Mouse (Mus musculus) liver, embryonic 13.5 days (tissue): ENCODE results near the gene St3gal4. TPM values are rescaled to one million over a fixed set of nuclear protein-coding genes. Genes with fewer than 3 reads are reported as not detected.
"Not testable (repeated sequence)": the region's sequence is repeated elsewhere in the genome, so short reads cannot be mapped to it uniquely, and the experiment has no call there.

Source experiments
- ATAC-seq: fragments of 200-750 bp; cut with Nextera tagmentation; 2 replicates; pipeline ENCODE4 v1.8.0; 2017; ENCODE audit warnings: low read depth, mild to moderate bottlenecking, moderate number of reproducible peaks, moderate library complexity
- DNase-seq: peaks from one replicate; pipeline ENCODE4 v3.0.0; 2022
- H3K27ac ChIP-seq: fragments of 300-500 bp; sonication (generic); 2 replicates; pipeline ENCODE4 v1.5.1; 2015; ENCODE audit warnings: moderate library complexity, mild to moderate bottlenecking, inconsistent platforms
- H3K27me3 ChIP-seq: fragments of 300-500 bp; sonication (generic); 2 replicates; pipeline ENCODE4 v1.6.1; 2015; ENCODE audit warnings: mild to moderate bottlenecking, inconsistent platforms
- H3K36me3 ChIP-seq: fragments of 300-500 bp; sonication (generic); 2 replicates; pipeline ENCODE4 v1.6.1; 2015; ENCODE audit warnings: mild to moderate bottlenecking, inconsistent platforms
- H3K4me1 ChIP-seq: fragments of 300-500 bp; sonication (generic); replicated peaks from 2 replicates; pipeline ENCODE4 v1.6.1; 2015; ENCODE audit warnings: inconsistent platforms
- H3K4me2 ChIP-seq: fragments of 300-500 bp; sonication (generic); 2 replicates; pipeline ENCODE4 v1.6.1; 2015; ENCODE audit warnings: inconsistent platforms, mild to moderate bottlenecking, moderate library complexity
- H3K4me3 ChIP-seq: fragments of 300-500 bp; sonication (generic); replicated peaks from 2 replicates; pipeline ENCODE4 v1.5.1; 2015; ENCODE audit warnings: mild to moderate bottlenecking, inconsistent platforms
- H3K9ac ChIP-seq: fragments of 300-500 bp; sonication (generic); 2 replicates; pipeline ENCODE4 v1.6.1; 2015; ENCODE audit warnings: mild to moderate bottlenecking, inconsistent platforms
- H3K9me3 ChIP-seq: fragments of 300-500 bp; sonication (generic); replicated peaks from 2 replicates; pipeline ENCODE4 v1.6.1; 2016; ENCODE audit warnings: inconsistent platforms
- WGBS: fragments of 180-500 bp; shearing (Covaris S2); methylation state at CpG from one replicate; pipeline ENCODE4 v1.1.7; 2015; ENCODE audit not compliant: insufficient replicate concordance; 5-methylcytosine and 5-hydroxymethylcytosine counted together
- polyA plus RNA-seq: library from polyadenylated mRNA; unstranded; fragments of >200 nt; fragmentation: Nextera tagmentation; extraction: Ambion mirVana; gene quantifications from 2 replicates; pipeline ENCODE4 v1.2.1, GENCODE M21; 2015

Gene St3gal4
- polyA plus RNA-seq, 1 experiment from 2014 or later, result 24.1 TPM

DNA sequence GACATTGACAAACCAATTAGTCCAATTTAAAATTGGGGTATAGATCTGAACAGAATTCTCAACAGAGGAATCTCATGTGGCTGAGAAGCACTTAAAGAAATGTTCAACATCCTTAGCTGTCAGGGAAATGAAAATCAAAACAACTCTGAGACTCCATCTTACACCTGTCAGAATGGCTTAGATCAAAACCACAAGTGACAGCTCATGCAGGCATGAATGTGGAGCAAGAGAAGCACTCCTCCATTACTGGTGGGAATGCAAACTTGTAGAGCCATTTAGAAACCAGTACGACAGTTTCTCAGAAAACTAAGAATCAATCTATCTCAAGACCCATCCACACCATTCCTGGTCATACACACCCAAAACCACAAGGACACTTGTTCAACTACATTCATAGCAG lies 33.9 kb upstream of the St3gal4 start:
- 54% methylated on average over 1 of the region's 1 CpGs for WGBS
- H3K4me2 ChIP-seq, result no peak overlapping the region
- H3K27ac ChIP-seq, result no peak overlapping the region
- H3K9me3 ChIP-seq, result no peaks in the 10 kb centered on the region
- no peak overlapping the region for H3K9ac ChIP-seq
- H3K36me3 ChIP-seq, result peaks cover 12% of the 10 kb centered on the region; the same call in 1 of the 2 replicates
- no peak overlapping the region for H3K4me3 ChIP-seq
- H3K4me1 ChIP-seq, result 0 out of 2 replicates have a peak, but pooled peaks cover 2% of the 10 kb centered on the region
- no peaks in the 10 kb centered on the region for H3K27me3 ChIP-seq
- ATAC-seq (no peak), DNase-seq (no peak)

DNA sequence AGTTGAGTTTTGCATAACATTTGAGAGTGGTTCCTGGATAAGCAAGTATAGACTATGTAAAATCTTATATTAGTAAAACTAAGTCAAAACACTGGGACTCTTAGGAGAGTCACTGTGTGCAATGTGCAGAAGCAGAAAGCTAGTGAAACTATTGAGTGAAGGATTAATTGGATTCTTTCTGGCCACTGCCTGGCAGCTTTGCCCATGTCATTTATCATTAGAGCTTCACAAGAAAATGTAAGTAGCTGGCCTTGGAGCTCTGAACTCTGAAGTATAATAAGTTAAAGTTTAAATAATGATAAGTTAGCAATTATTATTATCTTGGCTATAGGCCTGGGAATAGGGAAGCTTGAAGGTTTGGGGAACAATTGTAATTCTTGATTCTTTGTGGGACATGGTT lies 29.8 kb upstream of the St3gal4 start:
- not testable (repeated sequence) for H3K27me3 ChIP-seq, H3K4me2 ChIP-seq, ATAC-seq, DNase-seq, H3K9ac ChIP-seq, H3K9me3 ChIP-seq, H3K4me3 ChIP-seq, H3K4me1 ChIP-seq, H3K36me3 ChIP-seq, H3K27ac ChIP-seq

DNA sequence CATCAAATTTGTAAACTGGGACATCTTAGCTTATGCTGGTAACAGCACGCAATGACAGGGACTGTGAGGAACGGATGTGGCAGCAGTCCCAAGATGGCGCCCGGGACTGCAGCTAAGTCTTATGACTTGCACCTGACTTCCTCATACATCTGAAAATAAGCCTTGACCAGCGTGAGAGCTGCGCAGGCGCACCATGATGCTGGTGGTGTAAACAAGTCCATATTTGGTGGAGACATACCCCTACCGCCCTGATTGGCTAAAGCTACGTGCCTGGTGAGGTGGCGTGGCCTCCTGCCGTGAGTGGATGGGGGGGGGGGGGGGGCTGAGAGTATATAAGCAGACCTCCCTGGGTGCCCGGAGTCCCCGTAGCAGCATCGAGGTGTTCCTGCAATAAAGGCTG lies 28.2 kb upstream of the St3gal4 start:
- DNase-seq, H3K4me3 ChIP-seq, H3K27me3 ChIP-seq, H3K27ac ChIP-seq, ATAC-seq, H3K9ac ChIP-seq, H3K9me3 ChIP-seq, H3K4me2 ChIP-seq, H3K36me3 ChIP-seq: not testable (repeated sequence)
- WGBS, result 89% methylated on average over 14 of the region's 14 CpGs
- peaks cover 10% of the 10 kb centered on the region for H3K4me1 ChIP-seq

DNA sequence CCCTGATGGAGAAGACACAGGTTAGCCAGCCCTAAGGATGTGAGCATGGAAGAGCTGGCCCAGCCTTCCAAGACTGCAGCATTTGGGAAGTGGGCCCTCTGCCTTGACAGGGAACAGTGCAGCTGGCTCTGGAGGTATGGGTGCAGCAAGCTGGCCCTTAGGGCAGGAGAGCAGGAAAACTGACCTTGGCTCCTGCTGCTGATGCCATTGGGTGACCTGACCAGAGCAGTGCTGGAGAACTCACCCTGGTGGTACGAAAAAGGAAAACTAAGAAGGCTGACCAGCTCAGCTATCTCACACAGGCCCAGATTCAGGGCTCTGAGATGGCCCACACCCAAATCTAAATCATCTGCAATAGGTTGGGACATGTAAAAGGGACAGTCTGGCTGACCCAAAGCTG lies 26.8 kb upstream of the St3gal4 start:
- ATAC-seq, result no peak

DNA sequence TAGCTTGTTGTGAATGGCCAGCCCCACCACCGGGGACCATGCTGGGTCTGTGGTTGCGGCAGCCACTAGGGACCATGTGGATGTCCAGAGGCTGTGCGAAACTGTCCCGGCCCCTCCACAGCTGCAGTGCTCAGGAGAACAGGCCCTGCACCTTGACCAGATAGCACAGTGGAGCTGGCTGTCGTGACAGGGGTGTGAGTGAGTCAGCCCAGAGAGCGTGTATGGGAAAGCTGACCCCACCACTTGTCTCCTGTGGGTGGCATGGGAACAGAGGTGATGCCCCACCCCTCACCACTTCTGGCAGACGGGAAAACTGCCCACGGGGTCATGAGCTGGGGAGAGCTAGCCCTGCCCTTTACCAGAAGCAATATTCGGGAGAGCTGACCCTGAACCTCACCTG lies 26.1 kb upstream of the St3gal4 start:
- WGBS, result 77% methylated on average over 9 of the region's 9 CpGs

More for the DNA sequence above, 26.8 kb upstream of the St3gal4 start:
- H3K9me3 ChIP-seq, result no peaks in the 10 kb centered on the region
- no peak for DNase-seq
- 0 out of 2 replicates have a peak, but pooled peaks cover 5% of the 10 kb centered on the region for H3K36me3 ChIP-seq
- H3K9ac ChIP-seq, result no peak overlapping the region
- peaks cover 24% of the 10 kb centered on the region for H3K4me1 ChIP-seq
- no peak overlapping the region for H3K4me3 ChIP-seq
- H3K27me3 ChIP-seq, result no peaks in the 10 kb centered on the region
- no peak overlapping the region for H3K4me2 ChIP-seq
- no peak overlapping the region for H3K27ac ChIP-seq
- 62% methylated on average over 1 of the region's 1 CpGs for WGBS

DNA sequence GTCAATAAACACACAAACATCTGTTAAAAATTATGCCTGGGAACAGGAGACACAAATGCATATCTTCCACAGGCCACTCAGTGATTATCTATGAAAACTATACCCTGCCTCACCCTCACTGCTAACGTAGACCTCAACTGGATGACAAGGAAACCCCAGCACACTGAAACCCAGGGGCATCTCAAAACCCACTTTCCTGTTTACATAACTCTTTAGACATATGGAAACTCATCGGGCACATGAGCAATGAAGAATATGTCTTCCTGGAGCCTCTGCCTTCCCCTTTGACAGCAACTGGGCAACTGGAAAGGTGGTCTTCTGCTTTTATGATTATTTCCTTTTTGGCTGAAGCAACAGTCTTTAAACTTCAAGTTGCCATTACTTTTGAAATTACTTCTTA lies 23.2 kb upstream of the St3gal4 start:
- peak overlapping the region; percentile 36 for H3K27ac ChIP-seq
- ATAC-seq (peak; percentile 34; the same call in 1 of the 2 replicates), DNase-seq (no peak)
- no peaks in the 10 kb centered on the region for H3K27me3 ChIP-seq
- H3K4me3 ChIP-seq, result no peak overlapping the region
- 0 out of 2 replicates have a peak, but pooled peaks cover 5% of the 10 kb centered on the region for H3K36me3 ChIP-seq
- H3K4me1 ChIP-seq, result peaks cover 39% of the 10 kb centered on the region
- H3K4me2 ChIP-seq, result no peak overlapping the region
- WGBS, result 21% methylated on average over 2 of the region's 2 CpGs
- H3K9me3 ChIP-seq, result no peaks in the 10 kb centered on the region
- H3K9ac ChIP-seq, result no peak overlapping the region

More for the DNA sequence above, 26.1 kb upstream of the St3gal4 start:
- Histone ChIP-seq H3K4me1 (peaks cover 24% of the 10 kb centered on the region), H3K27me3 (no peaks in the 10 kb centered on the region), H3K4me2 (no peak overlapping the region), H3K9me3 (no peaks in the 10 kb centered on the region), H3K4me3 (no peak overlapping the region), H3K9ac (no peak overlapping the region), H3K27ac (no peak overlapping the region), H3K36me3 (0 out of 2 replicates have a peak, but pooled peaks cover 5% of the 10 kb centered on the region)
- DNase-seq, result no peak
- ATAC-seq, result 0 out of 2 replicates have a peak, but pooled peaks have one; percentile 19

DNA sequence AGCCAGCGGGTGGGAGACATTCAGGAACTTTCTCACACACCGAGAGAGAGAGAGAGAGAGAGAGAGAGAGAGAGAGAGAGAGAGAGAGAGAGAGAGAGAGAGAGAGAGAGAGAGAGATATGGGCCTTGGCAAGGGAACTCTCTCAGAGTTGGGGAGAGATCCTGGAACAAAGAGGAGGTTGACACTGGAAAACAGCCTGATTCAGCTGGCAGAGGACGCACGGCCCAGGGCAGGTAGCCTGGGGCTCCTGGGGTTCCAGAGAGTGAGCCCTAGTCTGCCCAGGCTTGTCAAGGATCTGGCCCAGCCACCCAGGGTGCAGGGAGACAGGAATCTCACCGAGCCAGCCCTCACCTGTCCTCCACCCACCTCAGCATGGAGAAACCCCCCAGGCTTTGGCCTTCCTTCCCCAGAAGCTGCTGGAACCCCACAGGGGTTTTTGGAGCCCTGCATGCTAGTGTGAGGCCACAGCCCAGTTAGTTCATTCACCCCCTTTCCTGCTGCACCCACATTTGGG lies 20.2 kb upstream of the St3gal4 start:
- ATAC-seq, result no peak
- Histone ChIP-seq H3K27ac (peak overlapping the region; percentile 39; the same call in 1 of the 2 replicates), H3K27me3 (no peaks in the 10 kb centered on the region), H3K4me2 (no peak overlapping the region), H3K4me3 (no peak overlapping the region), H3K9ac (0 out of 2 replicates have a peak overlapping the region, but pooled peaks have one; percentile 26), H3K36me3 (0 out of 2 replicates have a peak, but pooled peaks cover 18% of the 10 kb centered on the region), H3K9me3 (no peaks in the 10 kb centered on the region), H3K4me1 (peaks cover 46% of the 10 kb centered on the region)
- DNase-seq, result no peak
- WGBS, result 78% methylated on average over 5 of the region's 5 CpGs

DNA sequence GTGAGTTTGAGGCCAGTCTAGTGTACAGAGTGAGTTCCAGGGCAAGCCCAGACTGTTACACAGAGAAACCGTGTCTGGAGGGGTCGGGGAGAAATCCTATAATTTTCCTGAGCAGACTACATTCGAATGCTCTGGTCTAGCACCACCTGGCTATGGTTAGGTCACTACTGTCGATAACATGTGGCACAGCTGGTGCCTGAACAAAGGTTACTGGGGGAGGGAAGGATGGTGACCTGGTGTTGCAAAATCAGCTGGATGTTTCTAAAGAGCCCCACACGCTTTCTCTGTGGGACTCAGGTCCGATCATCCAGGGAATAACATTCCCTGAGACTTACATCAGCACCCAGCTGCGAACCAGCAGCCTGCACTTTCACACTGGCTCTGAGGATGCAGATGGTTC lies 19.0 kb upstream of the St3gal4 start:
- Histone ChIP-seq H3K9me3 (no peaks in the 10 kb centered on the region), H3K9ac (no peak overlapping the region), H3K36me3 (0 out of 2 replicates have a peak, but pooled peaks cover 17% of the 10 kb centered on the region), H3K4me2 (no peak overlapping the region), H3K27me3 (no peaks in the 10 kb centered on the region), H3K4me1 (peaks cover 45% of the 10 kb centered on the region), H3K4me3 (no peak overlapping the region), H3K27ac (peak overlapping the region; percentile 30; the same call in 1 of the 2 replicates)
- DNase-seq (no peak), ATAC-seq (peak; percentile 63)
- 68% methylated on average over 7 of the region's 7 CpGs for WGBS

DNA sequence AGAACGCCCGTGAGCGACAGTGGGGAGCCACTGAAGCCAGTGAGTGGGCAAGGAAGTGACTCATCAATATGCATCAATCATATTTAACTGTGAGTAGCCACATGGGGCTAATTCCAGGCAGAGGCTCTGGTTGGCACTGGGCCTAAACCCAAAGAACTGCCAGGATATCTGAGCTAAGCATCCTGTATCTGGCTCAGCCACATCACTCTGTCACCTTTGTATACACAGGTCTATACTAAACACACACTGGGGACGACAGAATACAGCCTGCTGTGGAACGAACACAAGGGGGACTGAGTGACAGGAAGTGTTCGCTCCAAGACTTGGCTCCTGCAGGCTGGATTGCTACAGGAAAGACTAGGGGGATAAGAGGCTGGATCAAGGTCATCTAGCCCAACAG lies 16.5 kb upstream of the St3gal4 start:
- 70% methylated on average over 6 of the region's 6 CpGs for WGBS
- ATAC-seq, result no peak
- Histone ChIP-seq H3K27ac (0 out of 2 replicates have a peak overlapping the region, but pooled peaks have one; percentile 7), H3K4me3 (no peak overlapping the region), H3K4me2 (no peak overlapping the region), H3K27me3 (no peaks in the 10 kb centered on the region), H3K9ac (no peak overlapping the region), H3K4me1 (peaks cover 32% of the 10 kb centered on the region), H3K36me3 (peaks cover 17% of the 10 kb centered on the region; the same call in 1 of the 2 replicates), H3K9me3 (no peaks in the 10 kb centered on the region)
- DNase-seq, result no peak

DNA sequence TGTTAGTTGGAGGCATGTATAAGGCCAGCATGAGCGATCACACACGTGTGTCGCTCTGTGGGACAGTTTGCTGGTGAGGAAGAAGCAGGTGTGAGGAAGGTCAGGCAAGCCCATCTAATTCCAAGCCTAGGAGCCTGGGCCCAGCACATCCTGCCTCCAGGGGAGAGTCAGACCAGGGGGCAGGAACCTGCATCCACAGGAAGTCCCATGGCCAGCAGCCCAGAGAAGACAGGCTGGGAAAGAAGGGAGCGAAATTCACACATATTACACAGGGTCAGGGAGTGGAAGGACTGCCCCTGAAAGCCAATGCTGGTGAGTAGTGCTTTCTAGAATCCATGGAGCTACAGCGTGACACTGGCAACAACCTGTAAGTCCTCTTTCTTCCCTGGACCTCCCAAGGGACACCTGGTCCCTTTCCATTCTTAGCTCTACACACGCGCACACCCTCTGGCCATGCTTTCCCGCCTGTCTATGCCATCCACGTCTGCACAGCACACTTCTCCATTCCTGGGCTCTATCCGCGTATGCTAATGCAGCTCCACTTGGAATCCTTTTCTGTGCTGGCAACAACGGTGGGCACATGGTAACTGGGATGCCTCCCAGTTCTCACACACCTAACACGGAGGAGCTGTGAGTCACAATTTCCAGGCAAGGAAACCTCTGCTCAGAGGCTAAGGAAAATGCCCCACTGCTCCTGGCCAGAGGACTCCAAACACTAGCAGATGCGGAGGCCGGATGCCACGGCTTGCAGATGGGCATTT lies 12.7 kb upstream of the St3gal4 start:
- ATAC-seq, result no peak
- DNase-seq, result no peak
- H3K27me3 ChIP-seq, result no peaks in the 10 kb centered on the region
- WGBS, result 86% methylated on average over 16 of the region's 16 CpGs
- no peak overlapping the region for H3K4me3 ChIP-seq
- no peak overlapping the region for H3K9ac ChIP-seq
- H3K36me3 ChIP-seq, result peaks cover 52% of the 10 kb centered on the region
- H3K27ac ChIP-seq, result peak overlapping the region; percentile 0; the same call in 1 of the 2 replicates
- peaks cover 43% of the 10 kb centered on the region for H3K4me1 ChIP-seq
- no peaks in the 10 kb centered on the region for H3K9me3 ChIP-seq
- H3K4me2 ChIP-seq, result no peak overlapping the region

DNA sequence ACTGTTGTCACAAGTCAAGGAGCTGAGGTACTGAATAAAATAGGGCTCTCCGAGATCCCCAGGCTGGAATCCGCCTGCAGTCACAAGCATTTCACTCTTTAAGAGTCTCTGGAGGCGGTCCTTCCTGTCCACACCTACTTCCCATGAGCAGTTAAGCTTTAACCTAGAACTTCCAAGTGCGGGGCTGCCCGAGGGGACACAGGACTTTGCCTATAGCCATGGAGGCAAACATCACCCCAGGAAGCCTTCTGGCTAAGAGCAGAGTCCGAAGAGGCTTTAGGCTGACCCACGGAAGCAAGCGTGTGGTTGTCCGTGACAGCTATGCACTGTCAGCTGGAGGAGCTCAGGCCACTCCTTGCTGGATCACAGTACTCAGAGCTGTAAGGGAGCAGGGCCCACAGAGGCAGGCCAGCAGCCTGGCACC lies 9.9 kb upstream of the St3gal4 start:
- peaks cover 62% of the 10 kb centered on the region for H3K4me1 ChIP-seq
- H3K27me3 ChIP-seq, result no peaks in the 10 kb centered on the region
- H3K9me3 ChIP-seq, result no peaks in the 10 kb centered on the region
- no peak overlapping the region for H3K4me3 ChIP-seq
- no peak for DNase-seq
- ATAC-seq, result 0 out of 2 replicates have a peak, but pooled peaks have one; percentile 19
- peak overlapping the region; percentile 59 for H3K27ac ChIP-seq
- no peak overlapping the region for H3K9ac ChIP-seq
- WGBS, result 70% methylated on average over 9 of the region's 9 CpGs
- no peak overlapping the region for H3K4me2 ChIP-seq
- H3K36me3 ChIP-seq, result peaks cover 67% of the 10 kb centered on the region
